Mouse (Mus musculus): ENCODE data around the gene Olfr1369-ps1. TPM values are rescaled to one million over a fixed set of nuclear protein-coding genes. Genes with fewer than 3 reads are reported as not detected.
"Not testable (repeated sequence)": the region's sequence is repeated elsewhere in the genome, so short reads cannot be mapped to it uniquely, and the experiment has no call there.

Olfr1369-ps1 gene
- total RNA-seq (2021) = not detected
- long read RNA-seq, partial matches to known transcripts = 0 of 1 reads
- long read RNA-seq, other reads (novel, unspliced or antisense) = 1 of 1 reads

- not testable (repeated sequence) for DNase-seq (ENCODE audit: low spot score in 2 of 2)
Observed at GRCm38 (mm10) chr13:21111183-21111582, at the start of gene Olfr1369-ps1. TSS of gene Olfr1369-ps1 (plus strand) at chr13:21111483.

- no peak for DNase-seq (ENCODE audit: low spot score in 2 of 2)
Observed at GRCm38 (mm10) chr13:21066021-21066420, 45.3 kb upstream of the Olfr1369-ps1 start.

- no peak for DNase-seq (ENCODE audit: low spot score in 2 of 2)
Observed at GRCm38 (mm10) chr13:21074847-21075246, 36.4 kb upstream of the Olfr1369-ps1 start, which contains the start of gene Olfr1370. TSS of gene Olfr1370 (minus strand) at chr13:21074947.

GRCm38 (mm10) chr13:21082686-21083085, 28.6 kb upstream of the Olfr1369-ps1 start:
- no peak for DNase-seq (ENCODE audit: low spot score in 2 of 2)

GRCm38 (mm10) chr13:21109759-21110158, 1.5 kb upstream of the Olfr1369-ps1 start:
- DNase-seq (ENCODE audit: low spot score in 2 of 2) = no peak

- DNase-seq (ENCODE audit: low spot score in 2 of 2) = no peak
Observed at GRCm38 (mm10) chr13:21110441-21110840, 842 bp upstream of the Olfr1369-ps1 start.

- DNase-seq (ENCODE audit: low spot score in 2 of 2) = no peak
Observed at GRCm38 (mm10) chr13:21114121-21114520, 2.8 kb downstream of the Olfr1369-ps1 start.

- not testable (repeated sequence) for DNase-seq (ENCODE audit: low spot score in 2 of 2)
Observed at GRCm38 (mm10) chr13:21129339-21129738, 18.1 kb downstream of the Olfr1369-ps1 start, which contains the start of gene Olfr263. TSS of gene Olfr263 (plus strand) at chr13:21129639.

- no peak for DNase-seq (ENCODE audit: low spot score in 2 of 2)
Observed at GRCm38 (mm10) chr13:21142421-21142820, 31.1 kb downstream of the Olfr1369-ps1 start.

- DNase-seq (ENCODE audit: low spot score in 2 of 2) = no peak
Observed at GRCm38 (mm10) chr13:21145767-21146166, 34.5 kb downstream of the Olfr1369-ps1 start, which contains the start of gene Olfr1368. TSS of gene Olfr1368 (minus strand) at chr13:21145867.

- DNase-seq (ENCODE audit: low spot score in 2 of 2) = no peak
Observed at GRCm38 (mm10) chr13:21155888-21156287, 44.6 kb downstream of the Olfr1369-ps1 start.

- no peak for DNase-seq (ENCODE audit: low spot score in 2 of 2)
Observed at GRCm38 (mm10) chr13:21158071-21158470, 46.8 kb downstream of the Olfr1369-ps1 start.

GRCm38 (mm10) chr13:21158785-21159474, 47.6 kb downstream of the Olfr1369-ps1 start:
- peak; percentile 84 to 88 for DNase-seq (ENCODE audit: low spot score in 2 of 2)

GRCm38 (mm10) chr13:21159475-21159819, 48.2 kb downstream of the Olfr1369-ps1 start:
- DNase-seq (ENCODE audit: low spot score in 2 of 2) = no peak

GRCm38 (mm10) chr13:21160041-21160511, 48.8 kb downstream of the Olfr1369-ps1 start:
- no peak for DNase-seq (ENCODE audit: low spot score in 2 of 2)

GRCm38 (mm10) chr13:21160657-21161590, 49.6 kb downstream of the Olfr1369-ps1 start:
- DNase-seq (ENCODE audit: low spot score in 2 of 2) = peak; percentile 97 to 98

- no peak for DNase-seq (ENCODE audit: low spot score in 2 of 2)
Observed at GRCm38 (mm10) chr13:21161591-21161990, 50.3 kb downstream of the Olfr1369-ps1 start.

- no peak for DNase-seq (ENCODE audit: low spot score in 2 of 2)
Observed at GRCm38 (mm10) chr13:21162591-21162990, 51.3 kb downstream of the Olfr1369-ps1 start.

- peak; percentile 76 to 85 for DNase-seq (ENCODE audit: low spot score in 2 of 2)
Observed at GRCm38 (mm10) chr13:21166936-21167909, 55.9 kb downstream of the Olfr1369-ps1 start.

- DNase-seq (ENCODE audit: low spot score in 2 of 2) = no peak
Observed at GRCm38 (mm10) chr13:21167910-21168300, 56.6 kb downstream of the Olfr1369-ps1 start.
